Mouse (Mus musculus): Measurements from ENCODE around the gene Tmem191c. TPM values are rescaled to one million over a fixed set of nuclear protein-coding genes. Genes with fewer than 3 reads are reported as not detected.

Gene Tmem191c
- polyA plus RNA-seq, 1 experiment from 2014 or later: 15.4 TPM

Other genes starting within 250 kb of the Tmem191c start
- 145 and 151 TPM in 2 replicates for gene Ypel1, start 206.4 kb upstream of the Tmem191c start, polyA plus RNA-seq (2015; fragmentation: Nextera tagmentation; extraction: Ambion mirVana)
- 153 and 165 TPM in 2 replicates for gene Ppil2, start 164.8 kb upstream of the Tmem191c start, polyA plus RNA-seq (2015; fragmentation: Nextera tagmentation; extraction: Ambion mirVana)
- gene 2610318N02Rik, start 150.9 kb upstream of the Tmem191c start, polyA plus RNA-seq (2015; fragmentation: Nextera tagmentation; extraction: Ambion mirVana): 64.8 and 67.9 TPM in 2 replicates
- gene Sdf2l1, start 143.7 kb upstream of the Tmem191c start, polyA plus RNA-seq (2015; fragmentation: Nextera tagmentation; extraction: Ambion mirVana): 54.6 and 57.5 TPM in 2 replicates
- gene Ydjc, start 131.5 kb upstream of the Tmem191c start, polyA plus RNA-seq (2015; fragmentation: Nextera tagmentation; extraction: Ambion mirVana): 11.1 and 12.8 TPM in 2 replicates
- gene Ccdc116, start 128.8 kb upstream of the Tmem191c start, polyA plus RNA-seq (2015; fragmentation: Nextera tagmentation; extraction: Ambion mirVana): 0.53 and 0.93 TPM in 2 replicates
- gene Ube2l3, start 73.4 kb upstream of the Tmem191c start, polyA plus RNA-seq (2015; fragmentation: Nextera tagmentation; extraction: Ambion mirVana): 359 and 360 TPM in 2 replicates
- 1.4 and 1.9 TPM in 2 replicates for gene Rimbp3, start 67.5 kb upstream of the Tmem191c start, polyA plus RNA-seq (2015; fragmentation: Nextera tagmentation; extraction: Ambion mirVana)
- 7.2 and 9.0 TPM in 2 replicates for gene Hic2, start 42.5 kb upstream of the Tmem191c start, polyA plus RNA-seq (2015; fragmentation: Nextera tagmentation; extraction: Ambion mirVana)
- 0.36 and 0.48 TPM in 2 replicates for gene Serpind1, start 55.3 kb downstream of the Tmem191c start, polyA plus RNA-seq (2015; fragmentation: Nextera tagmentation; extraction: Ambion mirVana)
- gene Snap29, start 129.9 kb downstream of the Tmem191c start, polyA plus RNA-seq (2015; fragmentation: Nextera tagmentation; extraction: Ambion mirVana): 18.2 and 20.8 TPM in 2 replicates
- 44.1 and 50.0 TPM in 2 replicates for gene Pi4ka, start 130.2 kb downstream of the Tmem191c start, polyA plus RNA-seq (2015; fragmentation: Nextera tagmentation; extraction: Ambion mirVana)
- 102 and 108 TPM in 2 replicates for gene Crkl, start 175.9 kb downstream of the Tmem191c start, polyA plus RNA-seq (2015; fragmentation: Nextera tagmentation; extraction: Ambion mirVana)
- 8.6 and 10.4 TPM in 2 replicates for gene Aifm3, start 213.5 kb downstream of the Tmem191c start, polyA plus RNA-seq (2015; fragmentation: Nextera tagmentation; extraction: Ambion mirVana)
- 102 and 110 TPM in 2 replicates for gene Lztr1, start 232.6 kb downstream of the Tmem191c start, polyA plus RNA-seq (2015; fragmentation: Nextera tagmentation; extraction: Ambion mirVana)

Data from forebrain, embryonic 13.5 days (tissue).